Mouse (Mus musculus) kidney, embryonic 15.5 days (tissue): ENCODE measurements around the gene Pcdh7. TPM values are rescaled to one million over a fixed set of nuclear protein-coding genes. Genes with fewer than 3 reads are reported as not detected.
"Not testable (repeated sequence)": the region's sequence is repeated elsewhere in the genome, so short reads cannot be mapped to it uniquely, and the experiment has no call there.

Experiments
- ATAC-seq: fragments of 200-750 bp; cut with Nextera tagmentation; replicated peaks from 2 replicates; pipeline ENCODE4 v1.8.0; 2017; ENCODE audit warnings: moderate TSS enrichment; ENCODE audit not compliant: low FRiP score
- H3K27ac ChIP-seq: fragments of 300-500 bp; sonication (generic); 2 replicates; pipeline ENCODE4 v1.5.1; 2015; ENCODE audit warnings: mild to moderate bottlenecking, inconsistent platforms
- H3K27me3 ChIP-seq: fragments of 300-500 bp; sonication (generic); 2 replicates; pipeline ENCODE4 v1.6.1; 2015; ENCODE audit warnings: inconsistent platforms
- H3K36me3 ChIP-seq: fragments of 300-500 bp; sonication (generic); 2 replicates; pipeline ENCODE4 v1.6.1; 2015; ENCODE audit warnings: inconsistent platforms
- H3K4me1 ChIP-seq: fragments of 300-500 bp; sonication (generic); 2 replicates; pipeline ENCODE4 v1.6.1; 2015; ENCODE audit warnings: inconsistent platforms
- H3K4me2 ChIP-seq: fragments of 300-500 bp; sonication (generic); 2 replicates; pipeline ENCODE4 v1.6.1; 2015; ENCODE audit warnings: moderate library complexity, mild to moderate bottlenecking, inconsistent platforms
- H3K4me3 ChIP-seq: fragments of 300-500 bp; sonication (generic); replicated peaks from 2 replicates; pipeline ENCODE4 v1.5.1; 2015; ENCODE audit warnings: mild to moderate bottlenecking, inconsistent platforms
- H3K9ac ChIP-seq: fragments of 300-500 bp; sonication (generic); 2 replicates; pipeline ENCODE4 v1.6.1; 2015; ENCODE audit warnings: mild to moderate bottlenecking, inconsistent platforms
- H3K9me3 ChIP-seq: fragments of 300-500 bp; sonication (generic); replicated peaks from 2 replicates; pipeline ENCODE4 v1.6.1; 2016; ENCODE audit warnings: inconsistent platforms
- WGBS: fragments of 180-500 bp; shearing (Covaris S2); methylation state at CpG from one replicate; pipeline ENCODE4 v1.1.7; 2015; ENCODE audit warnings: mixed read lengths; 5-methylcytosine and 5-hydroxymethylcytosine counted together
- polyA plus RNA-seq: library from polyadenylated mRNA; unstranded; fragments of >200 nt; fragmentation: Nextera tagmentation; extraction: Ambion mirVana; gene quantifications from 2 replicates; pipeline ENCODE4 v1.2.1, GENCODE M21; 2015

The Pcdh7 gene
- 4.8 and 6.3 TPM in 2 replicates for polyA plus RNA-seq

DNA sequence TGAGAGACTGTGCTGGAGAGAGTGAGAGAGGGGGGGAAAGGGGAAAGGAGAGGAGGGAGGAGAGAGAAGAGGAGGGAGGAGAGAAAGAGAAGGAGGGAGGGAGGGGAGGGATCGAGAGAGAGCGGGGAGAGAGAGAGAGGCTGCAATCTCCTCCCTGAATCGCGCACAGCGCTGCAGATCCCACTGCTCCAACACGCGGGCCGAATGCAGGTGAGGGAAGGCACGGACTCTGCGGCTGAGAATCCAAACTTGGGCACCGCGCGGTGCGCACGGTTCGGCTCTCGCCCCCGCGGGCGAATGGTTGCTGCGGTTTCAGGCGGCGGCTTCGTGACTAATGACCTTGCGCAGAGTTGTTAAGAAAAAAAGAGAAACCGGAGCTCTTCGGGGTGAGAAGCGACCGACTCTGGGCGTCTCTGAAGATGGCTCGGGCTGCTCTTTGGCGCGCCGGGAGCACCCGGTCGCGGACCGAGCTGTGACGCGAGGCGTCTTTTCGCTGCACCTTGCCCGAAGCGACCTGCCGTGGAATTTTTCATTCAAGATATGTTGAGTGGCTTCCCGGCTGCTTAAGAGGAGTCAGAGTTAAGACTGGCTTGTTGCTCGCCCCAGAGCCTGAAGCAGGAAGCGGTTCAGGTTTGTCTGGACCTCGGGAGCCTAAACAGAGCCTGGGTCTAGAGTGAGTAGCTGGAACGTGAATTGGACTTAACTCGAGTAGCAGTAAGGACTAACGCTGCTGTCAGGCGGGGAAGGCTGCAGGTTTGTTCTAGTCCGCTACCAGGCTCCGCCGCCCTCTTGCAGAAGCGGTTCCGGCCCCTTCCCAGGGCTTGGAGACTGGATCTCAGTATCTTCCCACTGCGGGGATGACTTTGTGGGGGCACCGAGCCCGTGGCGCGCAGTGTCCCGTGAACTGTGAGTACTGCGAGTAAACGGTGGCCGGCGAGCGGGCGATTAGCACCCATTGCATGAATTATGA is at the start of gene Pcdh7:
Gene Pcdh7, plus strand, starts transcription at position 62 of the 970 bp plus-strand sequence.
- WGBS, result under 1% methylated on average over 70 of the region's 70 CpGs
- peak within 1 kb of the TSS; percentile 90 for H3K27ac ChIP-seq
- H3K4me1 ChIP-seq, result peaks cover 35% of the 10 kb centered on the region
- peaks cover 30% of the 10 kb centered on the region for H3K27me3 ChIP-seq
- no peaks in the 10 kb centered on the region for H3K9me3 ChIP-seq
- H3K4me3 ChIP-seq, result peak within 1 kb of the TSS; percentile 67
- H3K36me3 ChIP-seq, result no peaks in the 10 kb centered on the region
- H3K9ac ChIP-seq, result peak within 1 kb of the TSS; percentile 59
- peak within 1 kb of the TSS; percentile 95 for H3K4me2 ChIP-seq
- peak; percentile 26 for ATAC-seq

DNA sequence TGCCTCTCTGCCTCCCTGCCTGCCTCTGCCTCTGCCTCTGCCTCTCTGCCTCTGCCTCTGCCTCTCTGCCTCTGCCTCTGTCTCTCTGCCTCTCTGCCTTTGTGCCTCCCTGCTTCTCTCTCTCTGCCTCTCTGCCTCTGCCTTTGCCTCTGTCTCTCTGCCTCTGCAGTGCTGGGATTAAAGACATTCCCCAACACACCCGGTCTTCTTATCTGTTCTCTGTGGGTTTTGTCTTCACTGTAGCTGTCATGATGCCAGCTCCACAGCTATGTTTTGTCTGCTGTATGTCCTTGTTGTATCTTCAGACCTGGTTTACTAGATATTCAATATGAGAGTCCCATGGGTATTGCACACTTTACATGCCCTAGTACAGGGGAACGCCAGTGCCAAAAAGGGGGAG is 40.8 kb upstream of the Pcdh7 start:
- H3K27me3 ChIP-seq, H3K4me1 ChIP-seq, H3K27ac ChIP-seq, H3K36me3 ChIP-seq, H3K4me3 ChIP-seq, H3K9me3 ChIP-seq, H3K4me2 ChIP-seq, ATAC-seq, H3K9ac ChIP-seq: not testable (repeated sequence)
- WGBS, result 76% methylated on average over 2 of the region's 2 CpGs

DNA sequence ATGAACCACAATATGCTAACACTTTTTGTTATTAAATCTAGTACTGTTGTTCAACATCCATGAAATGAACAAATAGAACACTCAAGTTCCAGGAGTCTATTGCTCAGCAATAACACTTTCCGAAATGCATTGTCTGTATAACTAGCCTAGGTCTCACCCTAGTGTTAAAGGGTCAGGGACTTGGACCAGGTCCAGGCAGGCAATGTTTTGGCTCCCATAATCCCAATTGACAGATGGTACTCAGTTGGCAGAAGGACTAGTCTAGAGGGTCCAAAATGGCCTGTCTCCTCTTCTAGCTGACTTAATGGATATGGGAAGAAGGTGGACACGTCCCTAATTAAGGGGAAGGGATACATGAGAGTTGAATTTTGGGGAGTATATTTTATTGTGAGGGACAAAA is 9.4 kb upstream of the Pcdh7 start:
- no peaks in the 10 kb centered on the region for H3K4me1 ChIP-seq
- no peak for ATAC-seq
- H3K4me3 ChIP-seq, result no peak overlapping the region
- H3K9me3 ChIP-seq, result no peaks in the 10 kb centered on the region
- H3K27me3 ChIP-seq, result 0 out of 2 replicates have a peak, but pooled peaks cover 3% of the 10 kb centered on the region
- no peaks in the 10 kb centered on the region for H3K36me3 ChIP-seq
- 85% methylated on average over 2 of the region's 2 CpGs for WGBS
- H3K27ac ChIP-seq, result no peak overlapping the region
- no peak overlapping the region for H3K9ac ChIP-seq
- H3K4me2 ChIP-seq, result no peak overlapping the region

DNA sequence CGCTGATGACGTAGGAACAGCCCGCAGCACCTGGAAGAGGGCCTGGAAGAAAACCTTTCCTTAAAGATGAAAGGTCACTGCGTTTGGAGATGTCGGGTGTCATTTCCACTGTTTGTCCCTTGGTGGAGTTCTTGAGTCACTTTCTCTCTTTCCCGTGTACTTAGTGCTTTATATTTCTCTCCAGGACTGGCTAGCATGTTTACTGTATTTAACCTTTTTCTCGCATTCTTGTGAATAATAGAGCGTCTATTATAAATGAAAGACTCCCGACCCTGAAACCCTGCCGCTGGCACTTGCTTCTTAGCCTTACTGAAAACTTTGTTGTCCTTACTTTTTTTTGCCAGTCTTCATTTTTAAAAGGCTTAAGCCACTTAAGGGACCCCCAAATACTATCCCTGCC is 3.8 kb upstream of the Pcdh7 start:
- 2% methylated on average over 10 of the region's 10 CpGs for WGBS
- peaks cover 12% of the 10 kb centered on the region for H3K4me1 ChIP-seq
- ATAC-seq, result no peak
- no peak overlapping the region for H3K27ac ChIP-seq
- H3K4me2 ChIP-seq, result peak overlapping the region; percentile 95
- peaks cover 8% of the 10 kb centered on the region for H3K27me3 ChIP-seq
- 0 out of 2 replicates have a peak overlapping the region, but pooled peaks have one; percentile 14 for H3K9ac ChIP-seq
- no peaks in the 10 kb centered on the region for H3K36me3 ChIP-seq
- H3K4me3 ChIP-seq, result peak overlapping the region; percentile 67
- no peaks in the 10 kb centered on the region for H3K9me3 ChIP-seq

DNA sequence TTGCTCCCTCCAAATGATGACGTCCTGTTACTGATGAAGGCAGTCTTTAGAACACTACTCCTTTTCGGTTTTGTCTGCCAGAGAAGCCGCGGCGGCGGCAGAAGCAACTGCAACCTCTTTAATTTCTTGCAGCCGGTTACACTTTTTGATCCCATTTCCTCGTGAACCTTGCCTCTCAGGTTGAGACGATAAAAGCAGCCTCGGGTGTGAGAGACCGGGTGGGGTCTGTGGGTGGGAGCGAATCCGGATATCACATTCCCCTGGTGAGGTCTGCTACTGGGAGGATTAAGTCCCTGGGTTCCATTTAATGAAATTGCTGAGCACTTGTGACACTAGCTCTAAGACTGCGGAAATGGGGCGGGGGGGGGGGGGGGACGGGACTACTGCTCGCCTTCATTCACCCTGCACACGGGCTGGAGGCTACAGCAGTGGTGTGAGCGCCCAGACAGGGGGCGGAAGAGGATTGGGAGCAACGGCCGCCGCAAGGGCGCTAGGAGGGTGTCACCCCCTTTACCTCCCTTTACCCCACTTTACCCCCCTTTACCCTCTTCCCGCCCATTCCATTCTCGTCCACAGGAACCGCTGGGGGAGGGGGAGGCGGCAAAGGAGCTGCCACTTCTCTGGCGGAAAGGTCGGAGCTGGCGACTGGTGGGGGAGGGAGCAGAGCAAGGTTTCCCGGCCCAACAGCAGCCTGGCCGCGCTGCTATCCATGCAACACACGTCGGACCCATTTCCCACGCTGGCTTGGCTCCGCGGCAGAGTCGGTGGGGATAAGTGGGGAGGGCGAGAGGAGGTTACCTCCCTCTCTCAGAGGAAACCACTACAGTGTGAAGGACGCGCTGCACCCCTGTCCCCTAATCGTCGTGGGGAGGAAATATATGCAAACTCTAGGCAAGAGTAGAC is 2.9 kb upstream of the Pcdh7 start:
- Histone ChIP-seq H3K4me2 (peak overlapping the region; percentile 95), H3K4me3 (peak overlapping the region; percentile 67), H3K9me3 (no peaks in the 10 kb centered on the region), H3K27me3 (peaks cover 16% of the 10 kb centered on the region), H3K9ac (peak overlapping the region; percentile 42), H3K27ac (peak overlapping the region; percentile 90), H3K4me1 (peaks cover 21% of the 10 kb centered on the region), H3K36me3 (no peaks in the 10 kb centered on the region)
- WGBS, result under 1% methylated on average over 45 of the region's 45 CpGs
- peak; percentile 55 for ATAC-seq

DNA sequence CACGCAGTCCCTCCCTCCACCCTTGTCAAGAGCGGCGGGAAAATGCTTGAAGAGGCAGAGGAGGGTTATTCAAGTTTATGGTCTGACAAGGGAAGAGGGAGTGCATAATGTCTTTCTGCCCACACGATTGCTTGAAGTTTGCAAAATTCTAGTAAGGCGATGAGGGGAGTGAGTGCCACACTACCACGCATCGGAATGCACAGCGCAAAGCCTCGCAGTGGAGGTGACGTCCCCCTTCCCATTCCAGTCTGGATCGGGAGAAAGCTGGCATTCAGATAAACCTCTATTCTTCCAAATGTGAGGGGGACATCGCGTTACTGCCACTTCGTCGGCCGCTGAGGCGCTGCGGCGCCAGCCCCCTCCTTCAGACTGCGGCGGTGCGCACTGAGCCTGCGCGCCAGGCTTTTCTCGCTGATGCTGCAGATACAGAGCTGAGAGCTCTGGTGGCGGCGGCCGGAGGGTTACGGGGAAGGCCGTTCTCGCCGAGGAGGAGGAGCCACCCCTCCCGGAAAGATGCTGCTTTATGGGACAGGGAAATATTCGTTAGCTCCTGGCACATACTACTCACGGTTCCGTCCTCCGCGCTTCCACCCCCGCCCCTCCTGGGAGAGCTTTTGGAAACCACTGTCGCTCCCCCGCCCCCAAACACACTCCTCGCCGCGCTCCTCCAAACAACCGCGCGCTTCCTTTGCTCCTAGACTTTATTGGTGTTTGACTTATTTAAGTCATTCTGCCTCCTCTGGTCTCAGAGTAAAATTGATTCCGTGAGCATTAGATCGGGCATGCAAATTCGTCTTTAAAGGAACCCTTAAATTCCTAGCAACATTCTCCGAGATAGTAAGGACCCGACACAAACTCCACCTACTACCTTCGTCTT is 2.0 kb upstream of the Pcdh7 start:
- Histone ChIP-seq H3K9ac (peak overlapping the region; percentile 59), H3K4me2 (peak overlapping the region; percentile 95), H3K9me3 (no peaks in the 10 kb centered on the region), H3K4me1 (peaks cover 30% of the 10 kb centered on the region), H3K36me3 (no peaks in the 10 kb centered on the region), H3K4me3 (peak overlapping the region; percentile 67), H3K27me3 (peaks cover 25% of the 10 kb centered on the region), H3K27ac (peak overlapping the region; percentile 90)
- ATAC-seq, result peak; percentile 62
- under 1% methylated on average over 51 of the region's 53 CpGs for WGBS

DNA sequence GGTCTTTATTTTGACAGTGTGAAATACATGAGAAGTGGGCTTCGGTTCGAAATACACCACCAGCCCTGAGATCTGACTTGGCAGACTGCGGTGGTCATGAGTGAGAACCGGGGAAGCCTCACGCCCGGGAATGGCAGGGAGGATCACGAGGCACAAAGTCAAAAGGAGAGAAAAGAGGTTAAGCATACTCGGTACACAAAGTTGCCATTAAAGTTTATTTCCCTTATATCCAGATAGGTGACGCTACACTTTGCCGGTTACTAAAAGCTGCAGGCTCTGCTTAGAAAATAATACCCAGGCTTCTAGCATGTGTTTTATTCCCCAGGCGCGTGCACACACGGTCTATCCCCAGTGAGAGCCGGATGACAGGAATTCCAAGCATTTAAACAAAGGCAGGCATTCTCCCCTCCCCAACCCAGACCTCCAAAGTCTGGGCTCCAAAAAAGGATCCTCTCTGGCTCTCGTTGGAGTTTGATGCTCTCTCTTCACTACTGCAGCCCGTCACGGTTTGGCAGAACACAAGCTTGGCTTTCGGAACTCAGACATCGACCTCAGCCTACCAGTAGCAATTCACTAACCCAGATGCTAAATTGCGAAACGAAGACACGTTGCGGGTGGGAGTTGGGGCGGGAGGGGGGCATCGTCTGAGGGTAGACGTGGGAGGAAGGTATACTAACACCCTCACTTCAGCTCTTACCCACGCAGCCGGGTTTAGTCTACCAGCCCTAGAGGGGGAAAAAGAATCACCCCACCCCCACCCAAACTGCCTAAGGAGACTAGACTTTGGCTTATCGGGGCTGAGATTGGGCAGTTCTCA is 1.1 kb upstream of the Pcdh7 start:
- peaks cover 35% of the 10 kb centered on the region for H3K4me1 ChIP-seq
- peaks cover 31% of the 10 kb centered on the region for H3K27me3 ChIP-seq
- peak overlapping the region; percentile 59 for H3K9ac ChIP-seq
- under 1% methylated on average over 29 of the region's 29 CpGs for WGBS
- H3K9me3 ChIP-seq, result no peaks in the 10 kb centered on the region
- H3K4me2 ChIP-seq, result peak overlapping the region; percentile 95
- no peaks in the 10 kb centered on the region for H3K36me3 ChIP-seq
- H3K4me3 ChIP-seq, result peak overlapping the region; percentile 67
- H3K27ac ChIP-seq, result peak overlapping the region; percentile 90
- ATAC-seq, result 0 out of 2 replicates have a peak, but pooled peaks have one; percentile 2

DNA sequence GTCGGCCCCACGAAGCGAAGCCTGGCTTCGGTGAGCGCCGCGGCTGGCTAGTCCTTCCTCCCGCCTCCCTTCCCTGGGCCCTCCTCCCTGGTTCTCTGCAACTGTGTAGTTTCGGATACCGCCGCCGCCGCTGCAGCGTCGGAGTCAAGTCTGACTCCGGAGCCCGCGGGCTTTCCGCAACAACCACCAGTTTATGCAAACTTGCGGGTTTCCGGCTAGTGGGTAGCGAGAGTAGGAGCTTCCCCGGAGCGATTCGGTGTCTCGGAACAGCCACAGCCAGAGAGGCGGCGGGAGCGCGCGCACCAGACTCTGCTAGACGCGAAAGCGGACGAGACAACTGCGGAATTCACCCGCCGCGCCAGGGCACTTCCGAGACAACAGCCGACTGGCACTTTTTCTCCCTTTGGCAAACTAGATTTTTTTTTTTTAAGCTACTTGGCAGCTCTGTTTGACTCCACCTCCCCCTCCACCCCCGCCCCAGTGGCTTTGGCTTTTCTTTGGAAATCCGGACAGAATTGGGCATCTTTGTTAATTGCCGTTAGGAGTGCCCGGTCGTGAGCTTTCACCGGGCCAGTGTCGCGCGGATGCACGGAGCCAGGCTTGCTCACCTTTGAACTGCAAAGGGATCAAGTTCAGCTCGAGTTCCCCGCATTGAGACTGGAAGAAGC is 395 bp upstream of the Pcdh7 start:
- WGBS, result under 1% methylated on average over 53 of the region's 53 CpGs
- Histone ChIP-seq H3K27me3 (peaks cover 30% of the 10 kb centered on the region), H3K9ac (peak overlapping the region; percentile 59), H3K9me3 (no peaks in the 10 kb centered on the region), H3K4me2 (peak overlapping the region; percentile 95), H3K27ac (peak overlapping the region; percentile 90), H3K36me3 (no peaks in the 10 kb centered on the region), H3K4me3 (peak overlapping the region; percentile 67), H3K4me1 (peaks cover 35% of the 10 kb centered on the region)
- ATAC-seq, result peak; percentile 31

DNA sequence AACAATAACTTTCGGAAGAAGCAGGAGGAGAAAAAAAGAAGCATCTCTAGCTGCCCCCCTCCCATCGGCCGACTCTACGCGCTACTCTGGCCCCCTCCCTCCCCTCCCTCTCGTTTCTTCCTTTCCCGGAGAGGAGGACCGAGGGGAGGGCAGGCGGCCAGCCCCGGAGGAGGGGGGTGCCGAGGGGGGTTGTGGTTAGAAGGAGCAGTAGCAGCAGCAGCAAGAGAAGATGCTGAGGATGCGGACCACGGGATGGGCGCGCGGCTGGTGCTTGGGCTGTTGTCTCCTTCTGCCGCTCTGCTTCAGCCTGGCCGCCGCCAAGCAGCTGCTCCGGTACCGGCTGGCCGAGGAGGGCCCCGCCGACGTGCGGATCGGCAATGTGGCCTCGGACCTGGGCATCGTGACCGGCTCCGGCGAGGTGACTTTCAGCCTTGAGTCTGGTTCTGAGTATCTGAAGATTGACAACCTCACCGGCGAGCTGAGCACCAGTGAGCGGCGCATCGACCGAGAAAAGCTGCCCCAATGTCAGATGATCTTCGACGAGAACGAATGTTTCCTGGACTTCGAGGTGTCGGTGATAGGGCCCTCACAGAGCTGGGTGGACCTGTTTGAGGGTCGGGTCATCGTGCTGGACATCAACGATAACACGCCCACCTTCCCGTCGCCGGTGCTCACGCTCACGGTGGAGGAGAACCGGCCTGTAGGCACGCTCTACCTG is 1.3 kb downstream of the Pcdh7 start:
- Histone ChIP-seq H3K9ac (peak overlapping the region; percentile 59), H3K36me3 (no peaks in the 10 kb centered on the region), H3K27me3 (peaks cover 30% of the 10 kb centered on the region), H3K4me3 (peak overlapping the region; percentile 67), H3K4me1 (peaks cover 35% of the 10 kb centered on the region), H3K9me3 (no peaks in the 10 kb centered on the region), H3K4me2 (peak overlapping the region; percentile 95), H3K27ac (peak overlapping the region; percentile 90; the same call in 1 of the 2 replicates)
- under 1% methylated on average over 51 of the region's 54 CpGs for WGBS
- ATAC-seq, result no peak
